Mouse (Mus musculus): ENCODE measurements around the gene Klhl23. TPM values are rescaled to one million over a fixed set of nuclear protein-coding genes. Genes with fewer than 3 reads are reported as not detected.
"Not testable (repeated sequence)": the region's sequence is repeated elsewhere in the genome, so short reads cannot be mapped to it uniquely, and the experiment has no call there.

The Klhl23 gene
- polyA plus RNA-seq, 1 experiment from 2014 or later: 29.1 TPM

DNA sequence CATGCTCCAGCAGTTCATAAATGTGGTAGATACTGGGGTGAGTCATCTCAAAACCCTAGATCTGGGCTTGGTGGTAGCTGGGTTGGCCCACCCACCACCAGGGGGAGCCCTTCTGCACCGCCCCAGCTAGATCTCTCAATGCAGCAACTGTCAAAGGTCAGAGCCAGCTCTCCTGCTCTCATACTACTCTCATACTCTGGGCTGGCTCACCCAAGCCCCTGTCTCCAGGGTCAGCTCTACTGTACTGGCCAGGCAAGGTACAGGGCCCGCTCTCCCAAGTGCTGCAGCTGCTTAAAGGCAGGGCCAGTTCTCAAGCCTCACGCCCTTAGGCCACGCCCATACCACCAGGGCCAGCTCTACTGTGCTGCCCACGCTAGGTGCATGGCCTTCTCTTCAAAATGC, 18.8 kb upstream of the Klhl23 start:
- ATAC-seq (ENCODE audit: low FRiP score) (0 out of 2 replicates have a peak, but pooled peaks have one; percentile 33), DNase-seq (ENCODE audit: low spot score) (peak; percentile 64)
- Histone ChIP-seq H3K4me1 (replicated peaks; ENCODE audit: control insufficient read depth, insufficient read depth, low read length) (no peaks in the 10 kb centered on the region), H3K36me3 (ENCODE audit: control insufficient read depth, insufficient read depth, low read length) (no peaks in the 10 kb centered on the region), H3K27ac (ENCODE audit: low read depth, low read length) (no peak overlapping the region), H3K27me3 (ENCODE audit: control insufficient read depth, insufficient read depth, low read length) (no peaks in the 10 kb centered on the region), H3K9me3 (ENCODE audit: control insufficient read depth, low read length) (no peaks in the 10 kb centered on the region), H3K4me2 (replicated peaks; ENCODE audit: low read depth, low read length) (no peak overlapping the region), H3K9ac (ENCODE audit: low read depth, low read length) (no peak overlapping the region), H3K4me3 (ENCODE audit: low read depth, low read length) (no peak overlapping the region)
- WGBS: 68% methylated on average over 5 of the region's 5 CpGs

DNA sequence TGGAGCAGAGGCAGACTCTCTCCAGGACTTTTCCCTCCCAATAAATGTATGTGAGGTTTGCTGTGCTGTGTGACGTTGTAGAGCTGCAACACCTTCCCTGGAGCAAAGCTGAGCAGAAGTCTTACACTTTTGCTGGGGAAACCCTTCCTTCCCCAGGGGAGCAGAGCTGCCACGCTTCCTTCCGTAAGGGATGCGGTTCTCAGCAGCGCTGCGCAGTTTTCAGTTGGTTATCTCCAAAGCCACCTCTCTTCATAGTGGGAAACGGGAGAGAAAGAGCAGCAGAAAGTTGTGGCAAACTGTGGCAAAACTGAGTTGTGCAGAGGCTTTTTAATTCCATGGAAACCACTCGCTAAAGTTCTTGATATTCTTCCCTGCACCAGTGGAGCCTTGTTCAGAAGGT, 18.0 kb upstream of the Klhl23 start:
- H3K27me3 ChIP-seq (ENCODE audit: control insufficient read depth, insufficient read depth, low read length): no peaks in the 10 kb centered on the region
- ATAC-seq (ENCODE audit: low FRiP score) (no peak), DNase-seq (ENCODE audit: low spot score) (no peak)
- no peaks in the 10 kb centered on the region for H3K4me1 ChIP-seq (replicated peaks; ENCODE audit: control insufficient read depth, insufficient read depth, low read length)
- H3K27ac ChIP-seq (ENCODE audit: low read depth, low read length): no peak overlapping the region
- no peak overlapping the region for H3K4me2 ChIP-seq (replicated peaks; ENCODE audit: low read depth, low read length)
- no peaks in the 10 kb centered on the region for H3K36me3 ChIP-seq (ENCODE audit: control insufficient read depth, insufficient read depth, low read length)
- no peak overlapping the region for H3K9ac ChIP-seq (ENCODE audit: low read depth, low read length)
- no peaks in the 10 kb centered on the region for H3K9me3 ChIP-seq (ENCODE audit: control insufficient read depth, low read length)
- H3K4me3 ChIP-seq (ENCODE audit: low read depth, low read length): no peak overlapping the region
- WGBS: 64% methylated on average over 8 of the region's 8 CpGs

GRCm38 (mm10) chr2:69804663-69805062, 17.1 kb upstream of the Klhl23 start:
- WGBS: 86% methylated on average over 7 of the region's 9 CpGs
- not testable (repeated sequence) for H3K4me2 ChIP-seq (replicated peaks; ENCODE audit: low read depth, low read length)

DNA sequence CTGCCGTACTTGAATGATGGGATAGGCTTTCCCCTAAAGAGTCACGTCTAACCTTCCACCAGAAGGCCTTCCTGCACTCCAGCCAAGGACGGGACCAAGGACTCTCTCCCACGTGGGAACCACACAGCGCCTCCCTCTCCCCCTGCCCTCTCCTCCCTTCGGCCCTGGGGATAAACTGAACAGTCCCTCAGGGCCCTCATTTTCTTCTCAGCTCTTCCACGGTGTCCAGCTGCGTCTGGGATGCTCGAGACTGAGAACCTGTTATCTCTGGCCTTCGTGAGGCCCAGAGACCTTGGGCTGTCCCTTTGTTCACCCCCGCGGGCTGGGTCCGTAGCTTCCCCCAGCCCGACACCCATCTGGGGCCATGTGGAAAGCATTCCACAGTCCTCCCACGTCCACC, 11.6 kb upstream of the Klhl23 start:
- no peaks in the 10 kb centered on the region for H3K27me3 ChIP-seq (ENCODE audit: control insufficient read depth, insufficient read depth, low read length)
- 77% methylated on average over 15 of the region's 15 CpGs for WGBS
- no peak overlapping the region for H3K4me2 ChIP-seq (replicated peaks; ENCODE audit: low read depth, low read length)
- no peak overlapping the region for H3K9ac ChIP-seq (ENCODE audit: low read depth, low read length)
- DNase-seq (ENCODE audit: low spot score) (no peak), ATAC-seq (ENCODE audit: low FRiP score) (no peak)
- H3K36me3 ChIP-seq (ENCODE audit: control insufficient read depth, insufficient read depth, low read length): no peaks in the 10 kb centered on the region
- no peaks in the 10 kb centered on the region for H3K9me3 ChIP-seq (ENCODE audit: control insufficient read depth, low read length)
- no peaks in the 10 kb centered on the region for H3K4me1 ChIP-seq (replicated peaks; ENCODE audit: control insufficient read depth, insufficient read depth, low read length)
- no peak overlapping the region for H3K4me3 ChIP-seq (ENCODE audit: low read depth, low read length)
- H3K27ac ChIP-seq (ENCODE audit: low read depth, low read length): no peak overlapping the region

More at GRCm38 (mm10) chr2:69804663-69805062, 17.1 kb upstream of the Klhl23 start:
- H3K27me3 ChIP-seq (ENCODE audit: control insufficient read depth, insufficient read depth, low read length); H3K9me3 ChIP-seq (ENCODE audit: control insufficient read depth, low read length); H3K36me3 ChIP-seq (ENCODE audit: control insufficient read depth, insufficient read depth, low read length); H3K27ac ChIP-seq (ENCODE audit: low read depth, low read length); DNase-seq (ENCODE audit: low spot score); H3K4me3 ChIP-seq (ENCODE audit: low read depth, low read length); H3K4me1 ChIP-seq (replicated peaks; ENCODE audit: control insufficient read depth, insufficient read depth, low read length); H3K9ac ChIP-seq (ENCODE audit: low read depth, low read length); ATAC-seq (ENCODE audit: low FRiP score): not testable (repeated sequence)

DNA sequence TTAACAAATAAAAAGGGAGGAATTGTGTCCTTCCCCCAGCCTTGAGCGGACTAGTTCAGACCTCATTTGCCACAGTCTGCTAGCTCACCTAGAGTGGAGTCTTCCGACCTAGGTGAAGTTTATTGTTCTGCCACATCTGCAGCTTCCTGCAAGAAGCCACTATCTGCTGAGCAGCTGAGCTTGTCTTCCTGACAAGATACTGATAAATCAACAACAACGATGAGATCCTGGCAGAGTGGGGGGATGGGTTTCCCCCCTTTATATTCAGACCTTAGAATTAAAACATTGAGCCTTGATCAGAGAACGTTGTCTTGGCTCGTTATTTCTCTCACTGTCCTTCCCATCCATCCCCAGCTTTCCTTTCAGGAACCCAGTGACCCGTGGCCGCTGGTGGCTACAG, 10.4 kb upstream of the Klhl23 start:
- H3K27ac ChIP-seq (ENCODE audit: low read depth, low read length); DNase-seq (ENCODE audit: low spot score); H3K36me3 ChIP-seq (ENCODE audit: control insufficient read depth, insufficient read depth, low read length); ATAC-seq (ENCODE audit: low FRiP score); H3K4me2 ChIP-seq (replicated peaks; ENCODE audit: low read depth, low read length); H3K27me3 ChIP-seq (ENCODE audit: control insufficient read depth, insufficient read depth, low read length); H3K9ac ChIP-seq (ENCODE audit: low read depth, low read length); H3K9me3 ChIP-seq (ENCODE audit: control insufficient read depth, low read length); H3K4me3 ChIP-seq (ENCODE audit: low read depth, low read length); H3K4me1 ChIP-seq (replicated peaks; ENCODE audit: control insufficient read depth, insufficient read depth, low read length): not testable (repeated sequence)
- 67% methylated on average over 7 of the region's 7 CpGs for WGBS

DNA sequence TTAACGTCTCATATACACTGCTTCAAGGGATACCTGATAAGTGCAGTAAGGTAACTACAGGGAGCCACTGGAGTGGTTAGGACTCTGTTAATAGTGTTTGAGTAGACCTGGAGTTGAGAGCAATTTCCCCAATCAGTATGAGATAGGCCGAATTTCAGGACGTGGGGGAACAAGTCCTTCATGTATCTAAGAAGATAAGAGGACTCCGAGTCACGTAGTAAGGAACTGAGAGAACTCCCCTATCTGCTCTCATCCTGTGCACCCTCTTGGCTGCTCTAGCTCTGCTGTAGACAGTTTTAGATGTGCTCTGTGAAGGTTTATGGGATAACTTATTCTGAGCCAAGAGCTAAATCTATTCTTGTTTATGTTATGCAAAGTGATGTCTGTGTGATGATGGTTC, 5.2 kb upstream of the Klhl23 start:
- 84% methylated on average over 5 of the region's 5 CpGs for WGBS
- H3K9ac ChIP-seq (ENCODE audit: low read depth, low read length): no peak overlapping the region
- H3K9me3 ChIP-seq (ENCODE audit: control insufficient read depth, low read length): no peaks in the 10 kb centered on the region
- H3K27me3 ChIP-seq (ENCODE audit: control insufficient read depth, insufficient read depth, low read length): no peaks in the 10 kb centered on the region
- no peak overlapping the region for H3K27ac ChIP-seq (ENCODE audit: low read depth, low read length)
- H3K4me2 ChIP-seq (replicated peaks; ENCODE audit: low read depth, low read length): no peak overlapping the region
- H3K4me1 ChIP-seq (replicated peaks; ENCODE audit: control insufficient read depth, insufficient read depth, low read length): no peaks in the 10 kb centered on the region
- ATAC-seq (ENCODE audit: low FRiP score) (no peak), DNase-seq (ENCODE audit: low spot score) (no peak)
- H3K36me3 ChIP-seq (ENCODE audit: control insufficient read depth, insufficient read depth, low read length): no peaks in the 10 kb centered on the region
- no peak overlapping the region for H3K4me3 ChIP-seq (ENCODE audit: low read depth, low read length)

GRCm38 (mm10) chr2:69818350-69819085, 3.2 kb upstream of the Klhl23 start:
- Histone ChIP-seq H3K36me3 (ENCODE audit: control insufficient read depth, insufficient read depth, low read length) (no peaks in the 10 kb centered on the region), H3K4me2 (replicated peaks; ENCODE audit: low read depth, low read length) (no peak overlapping the region), H3K27me3 (ENCODE audit: control insufficient read depth, insufficient read depth, low read length) (no peaks in the 10 kb centered on the region), H3K4me1 (replicated peaks; ENCODE audit: control insufficient read depth, insufficient read depth, low read length) (no peaks in the 10 kb centered on the region; the same call in 1 of the 2 replicates), H3K9me3 (ENCODE audit: control insufficient read depth, low read length) (no peaks in the 10 kb centered on the region), H3K9ac (ENCODE audit: low read depth, low read length) (no peak overlapping the region), H3K27ac (ENCODE audit: low read depth, low read length) (no peak overlapping the region), H3K4me3 (ENCODE audit: low read depth, low read length) (no peak overlapping the region)
- 83% methylated on average over 9 of the region's 9 CpGs for WGBS
- no peak for DNase-seq (ENCODE audit: low spot score)
- ATAC-seq (ENCODE audit: low FRiP score): no peak

DNA sequence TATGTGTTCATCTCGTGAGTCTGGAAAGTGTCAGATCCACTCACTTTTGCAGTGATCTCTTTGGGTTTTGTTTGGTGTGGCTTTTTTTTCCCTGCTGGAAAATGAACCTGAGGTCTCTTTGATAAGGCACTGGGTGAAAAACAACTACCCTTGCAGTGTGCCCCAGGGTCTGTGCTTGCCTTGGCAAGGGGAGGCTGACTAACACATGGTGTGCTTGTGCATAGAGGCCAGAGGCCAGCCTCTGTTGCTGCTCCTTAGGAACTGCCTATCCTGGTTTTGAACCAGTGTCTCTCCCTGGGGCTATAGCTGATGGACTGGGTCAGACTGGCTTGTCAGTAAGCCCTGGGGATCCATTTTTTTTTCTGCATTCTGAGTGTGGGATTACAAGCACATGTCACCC, 1.5 kb upstream of the Klhl23 start:
- no peaks in the 10 kb centered on the region for H3K27me3 ChIP-seq (ENCODE audit: control insufficient read depth, insufficient read depth, low read length)
- H3K4me1 ChIP-seq (replicated peaks; ENCODE audit: control insufficient read depth, insufficient read depth, low read length): peaks cover 3% of the 10 kb centered on the region; the same call in 1 of the 2 replicates
- no peak overlapping the region for H3K4me2 ChIP-seq (replicated peaks; ENCODE audit: low read depth, low read length)
- no peaks in the 10 kb centered on the region for H3K9me3 ChIP-seq (ENCODE audit: control insufficient read depth, low read length)
- no peak for ATAC-seq (ENCODE audit: low FRiP score)
- no peak overlapping the region for H3K9ac ChIP-seq (ENCODE audit: low read depth, low read length)
- 89% methylated on average over 1 of the region's 1 CpGs for WGBS
- H3K36me3 ChIP-seq (ENCODE audit: control insufficient read depth, insufficient read depth, low read length): no peaks in the 10 kb centered on the region
- DNase-seq (ENCODE audit: low spot score): no peak
- H3K4me3 ChIP-seq (ENCODE audit: low read depth, low read length): no peak overlapping the region
- H3K27ac ChIP-seq (ENCODE audit: low read depth, low read length): no peak overlapping the region

Measured in hindbrain, embryonic 11.5 days (tissue).